Mouse (Mus musculus): ENCODE results near the gene Cbfa2t3.

GRCm38 (mm10) chr8:122636803-122637175 lies 62.1 kb downstream of the Cbfa2t3 start:
- no peak for TF ChIP-seq POLR2A (IDR thresholded peaks at IDR 0.05; ENCODE audit: low read depth, low read length)
- TF ChIP-seq CTCF (IDR thresholded peaks at IDR 0.05; ENCODE audit: borderline replicate concordance, insufficient read depth, low read length): no peak
